Mouse (Mus musculus) regulatory T cell (primary cell): Measurements from ENCODE around the gene Ctf1.
"Not testable (repeated sequence)": the region's sequence is repeated elsewhere in the genome, so short reads cannot be mapped to it uniquely, and the experiment has no call there.

Source experiments
- in situ Hi-C: fragments of 300-600 bp; cut with MboI, MseI; formaldehyde crosslinking; loops from one replicate; pipeline ENCODE4 v1.15.1; 2025; ENCODE audit warnings: high pct_unique_total_duplicates

Ctf1 gene

GRCm38 (mm10) chr7:127691221-127691989 is 21.1 kb upstream of the Ctf1 start:
- in situ Hi-C loops = no loop called here

DNA sequence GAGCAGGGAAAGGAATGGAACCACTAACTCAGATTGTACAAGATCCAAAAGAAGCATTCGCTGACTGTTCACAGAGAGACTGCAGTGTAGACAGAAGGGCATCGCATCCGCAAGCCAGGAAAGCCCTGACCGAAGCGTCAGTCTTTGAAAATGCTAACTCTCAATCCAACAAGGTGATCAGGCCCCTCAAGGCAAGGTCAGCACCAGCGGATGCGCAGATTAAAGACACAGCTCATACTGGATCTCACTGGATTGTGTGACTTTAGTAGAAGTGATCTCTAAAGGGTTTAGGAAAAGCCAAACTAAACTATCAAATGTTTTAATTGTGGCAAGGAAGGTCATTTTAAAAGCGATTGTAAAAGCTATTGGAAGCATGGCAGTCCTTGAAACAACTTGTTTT is 19.2 kb upstream of the Ctf1 start:
- in situ Hi-C loops = no loop called here

DNA sequence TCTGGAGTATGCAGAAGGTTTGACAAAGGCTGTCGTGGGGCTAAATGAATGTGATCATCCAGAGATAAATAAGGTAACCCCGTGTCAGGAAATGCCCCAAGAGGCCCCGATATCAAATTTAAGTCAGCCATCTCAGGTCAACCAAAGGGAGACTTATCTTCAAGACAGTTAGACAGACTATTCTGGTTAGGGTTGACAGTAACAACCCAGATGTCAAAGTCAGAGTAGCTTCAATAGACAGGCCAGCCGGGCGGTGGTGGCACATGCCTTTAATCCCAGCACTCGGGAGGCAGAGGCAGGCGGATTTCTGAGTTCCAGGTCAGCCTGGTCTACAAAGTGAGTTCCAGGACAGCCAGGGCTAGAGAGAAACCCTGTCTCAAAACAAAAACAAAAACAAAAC is 18.8 kb upstream of the Ctf1 start:
- in situ Hi-C loops = not testable (repeated sequence)

DNA sequence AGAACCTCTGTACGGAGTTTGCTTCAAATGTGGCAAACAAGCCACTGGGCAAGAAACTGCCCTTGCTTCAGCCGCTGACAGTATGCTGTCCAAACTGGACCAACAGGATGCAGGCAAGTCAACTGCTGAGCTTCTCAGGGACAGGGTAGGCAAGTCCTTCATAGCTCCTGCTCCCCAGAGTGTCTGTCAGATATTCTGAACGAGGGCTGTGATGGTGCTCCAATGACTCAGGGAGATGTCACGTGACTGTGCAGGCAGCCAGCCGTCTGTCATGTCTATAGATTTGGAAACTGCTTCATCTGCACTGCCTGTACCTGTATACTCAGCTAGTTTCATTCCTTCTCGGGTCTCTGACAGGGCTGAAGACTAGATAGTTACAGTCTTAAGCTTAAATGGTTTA is 13.6 kb upstream of the Ctf1 start:
- in situ Hi-C loops = no loop called here

GRCm38 (mm10) chr7:127700712-127701331 is 11.7 kb upstream of the Ctf1 start:
- in situ Hi-C loops = no loop called here

GRCm38 (mm10) chr7:127703561-127704178 is 8.9 kb upstream of the Ctf1 start:
- in situ Hi-C loops = no loop called here

DNA sequence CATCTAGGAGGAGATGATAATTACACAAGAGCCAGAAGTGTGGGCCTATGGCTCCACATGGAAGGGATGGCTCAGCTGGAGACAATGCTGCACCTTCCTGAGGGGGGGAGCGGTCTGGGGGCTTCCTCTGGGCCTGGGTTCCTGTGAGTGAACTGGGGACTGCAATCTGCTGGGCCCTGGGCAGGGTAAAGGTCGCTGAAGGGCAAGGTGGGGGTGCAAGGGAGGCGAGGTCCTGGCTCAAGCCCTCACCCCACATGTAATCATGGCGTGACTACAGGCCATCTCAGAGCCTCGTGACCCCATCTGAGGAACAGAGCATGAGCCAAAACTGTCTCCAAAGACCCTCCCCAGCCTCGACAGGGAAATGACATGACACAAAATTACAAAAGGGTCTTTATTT is 7.9 kb upstream of the Ctf1 start:
- in situ Hi-C loops = no loop called here

DNA sequence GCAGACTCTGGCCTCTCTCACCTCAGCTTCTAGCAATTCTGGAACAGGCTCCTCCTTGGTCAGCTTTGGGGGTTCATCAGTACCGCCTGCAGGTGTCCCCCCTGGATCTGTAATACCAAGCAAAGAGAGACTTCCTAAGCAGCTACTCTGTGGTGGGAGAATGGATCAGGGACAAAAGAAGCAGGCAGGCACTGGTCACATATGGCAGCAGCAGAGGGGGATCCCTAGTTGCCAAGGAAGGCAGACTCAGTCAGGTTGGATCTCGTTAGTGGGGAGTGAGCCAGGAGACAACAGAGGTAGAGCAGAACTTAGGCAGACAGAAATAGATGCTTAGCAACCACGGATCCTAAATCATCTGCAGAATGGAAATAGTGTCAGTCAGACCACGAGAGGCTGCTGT is 6.8 kb upstream of the Ctf1 start:
- in situ Hi-C loops = no loop called here

DNA sequence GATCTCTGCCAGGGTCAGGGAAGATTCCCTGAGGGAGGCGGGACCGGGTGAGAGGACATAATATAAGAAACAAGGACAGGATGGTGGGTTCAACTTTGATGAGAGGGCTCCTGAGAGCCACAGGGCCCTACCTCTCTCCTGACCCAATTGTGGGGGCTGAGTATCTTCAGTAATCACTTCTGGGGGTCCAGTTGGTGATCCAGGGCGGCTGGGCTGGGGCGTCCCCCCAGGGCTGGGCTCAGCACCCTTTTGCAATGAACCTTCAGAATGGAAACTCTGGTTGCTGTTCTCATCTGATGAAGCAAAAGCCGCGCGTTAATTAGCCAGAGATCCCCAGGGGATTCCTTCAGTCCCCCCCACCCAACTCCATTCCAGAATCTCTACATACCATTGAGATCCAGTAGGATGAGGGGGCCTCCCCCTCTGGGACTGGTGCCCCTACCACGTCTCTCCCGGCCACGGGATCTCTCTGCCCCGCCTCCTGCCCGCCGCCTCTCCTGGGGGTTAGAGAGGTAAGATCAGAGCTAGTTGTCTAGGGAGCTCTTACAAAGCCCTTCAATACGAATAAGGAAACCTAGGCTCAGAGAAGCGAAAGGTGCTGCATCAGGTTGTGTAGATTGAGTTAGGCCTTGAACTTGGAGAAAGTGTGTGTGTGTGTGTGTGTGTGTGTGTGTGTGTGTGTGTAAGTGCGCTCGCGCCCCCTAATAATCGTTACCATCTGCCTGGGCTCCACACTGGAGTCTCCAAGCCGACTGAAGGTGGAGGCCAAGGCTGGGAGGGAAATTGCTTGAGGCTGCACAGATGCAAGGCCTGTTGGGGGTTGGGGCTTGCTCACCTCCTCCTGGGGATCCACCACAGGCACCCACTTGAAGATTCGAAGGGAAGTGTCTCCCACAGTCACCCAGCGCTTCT is 5.2 kb upstream of the Ctf1 start:
- in situ Hi-C loops = no loop called here

DNA sequence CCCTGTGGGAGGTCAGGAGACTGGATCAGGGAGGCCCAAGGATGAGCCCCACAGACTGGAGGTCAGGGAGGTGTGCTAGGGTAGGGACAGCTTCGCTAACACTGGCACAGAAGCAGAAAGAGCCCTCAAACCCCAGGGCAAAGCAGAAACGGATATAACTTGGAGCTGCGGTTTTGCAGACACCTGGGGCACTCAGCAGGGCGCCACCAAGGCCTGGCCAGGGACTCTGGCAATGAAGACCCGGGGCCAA is 4.7 kb upstream of the Ctf1 start:
- in situ Hi-C loops = no loop called here

- in situ Hi-C loops = no loop called here
Observed at GRCm38 (mm10) chr7:127708207-127709078, 4.1 kb upstream of the Ctf1 start, which contains the start of gene Bcl7c. TSS of gene Bcl7c (minus strand) at chr7:127708933.

- in situ Hi-C loops = no loop called here
Observed at GRCm38 (mm10) chr7:127709261-127709979, 3.1 kb upstream of the Ctf1 start.

DNA sequence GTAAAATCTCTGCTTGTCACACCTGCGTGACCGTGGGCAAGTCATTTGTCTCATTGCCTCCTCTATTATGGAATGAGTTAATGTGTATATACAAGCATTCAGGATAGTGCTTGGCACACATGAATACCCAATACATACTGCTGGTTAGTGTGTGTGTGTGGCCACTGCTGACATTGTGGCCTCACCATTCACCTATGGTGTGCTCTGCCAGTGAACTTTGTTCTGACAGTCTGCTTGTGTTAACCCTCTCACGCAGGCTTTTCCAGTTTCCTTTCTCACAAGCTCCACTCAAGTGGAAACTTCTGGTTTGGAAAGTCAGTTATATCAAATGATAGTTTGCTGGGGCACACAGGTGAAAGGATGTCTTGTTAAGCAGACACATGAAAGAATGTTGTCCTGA is 1.5 kb upstream of the Ctf1 start:
- in situ Hi-C loops = no loop called here

GRCm38 (mm10) chr7:127711456-127711855 is 1.1 kb upstream of the Ctf1 start:
- in situ Hi-C loops = no loop called here

GRCm38 (mm10) chr7:127714816-127715215 is 2.3 kb downstream of the Ctf1 start:
- in situ Hi-C loops = loop anchor here (5.0 kb wide), 1 partner anchor 48 kb away; no protein-coding TSS in a partner anchor

- in situ Hi-C loops = loop anchor here (5.0 kb wide), 1 partner anchor 50 kb away; no protein-coding TSS in a partner anchor
Observed at GRCm38 (mm10) chr7:127716992-127717391, 4.5 kb downstream of the Ctf1 start.

DNA sequence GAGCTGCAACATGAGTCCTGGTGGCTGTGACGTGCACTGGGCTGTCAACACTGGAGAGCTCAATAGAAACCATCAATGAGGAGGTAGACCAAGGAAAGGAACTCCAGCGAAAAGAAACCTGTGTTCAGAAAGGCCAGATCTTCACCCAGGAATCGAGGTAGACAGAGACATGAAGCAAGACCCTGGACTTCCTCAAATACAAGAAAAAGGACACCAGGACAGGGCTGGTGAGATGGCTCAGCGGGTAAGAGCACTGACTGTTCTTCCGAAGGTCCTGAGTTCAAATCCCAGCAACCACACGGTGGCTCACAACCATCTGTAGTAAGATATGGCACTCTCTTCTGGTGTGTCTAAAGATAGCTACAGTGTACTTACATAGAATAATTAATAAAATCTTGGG is 5.8 kb downstream of the Ctf1 start:
- in situ Hi-C loops = loop anchor here (5.0 kb wide), 1 partner anchor 51 kb away; no protein-coding TSS in a partner anchor

GRCm38 (mm10) chr7:127719258-127719657 is 6.7 kb downstream of the Ctf1 start:
- in situ Hi-C loops = loop anchor here (5.0 kb wide), 1 partner anchor 52 kb away; no protein-coding TSS in a partner anchor

DNA sequence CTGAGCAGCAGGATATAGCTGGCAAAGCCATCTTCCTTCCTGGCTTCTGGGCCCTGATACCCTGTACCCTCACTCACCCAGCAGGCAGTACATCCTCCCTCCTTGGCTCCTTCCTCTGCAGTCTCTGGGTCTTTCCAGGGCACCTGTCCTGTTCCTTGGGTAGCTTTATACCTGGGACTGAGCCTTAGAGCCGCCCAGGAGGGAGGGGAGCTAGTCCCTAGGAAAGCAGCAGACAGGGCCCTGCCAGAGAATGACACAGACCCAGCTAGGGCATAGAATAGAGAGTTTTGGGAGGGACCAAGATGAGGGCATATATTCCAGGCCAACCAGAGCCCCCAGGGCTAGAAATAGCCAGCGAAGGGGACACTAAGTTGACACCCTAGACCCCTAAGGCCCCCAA is 13.0 kb downstream of the Ctf1 start:
- in situ Hi-C loops = no loop called here

GRCm38 (mm10) chr7:127725924-127726323 is 13.4 kb downstream of the Ctf1 start:
- in situ Hi-C loops = no loop called here
